Mouse (Mus musculus): ENCODE data around the gene Sytl2. TPM values are rescaled to one million over a fixed set of nuclear protein-coding genes. Genes with fewer than 3 reads are reported as not detected.

Sytl2 gene
- total RNA-seq, 2 experiments from 2014 or later, result 5.8 to 6.0 TPM

Other genes with a start within 250 kb of the Sytl2 start
- gene Picalm, start 172.0 kb upstream of the Sytl2 start, total RNA-seq (2021), result 10 to 100 TPM; 78.3 to 79.6 TPM
- gene Ccdc83, start 36.5 kb upstream of the Sytl2 start, total RNA-seq (2021), result not detected
- under 1 TPM in 1 of 2 experiments, not detected in 1; 0.13 TPM for gene Ccdc89, start 124.3 kb downstream of the Sytl2 start, total RNA-seq (2021)
- 10 to 100 TPM; 12.8 to 15.0 TPM for gene Crebzf, start 140.5 kb downstream of the Sytl2 start, total RNA-seq (2021)
- 10 to 100 TPM; 90.6 to 97.2 TPM for gene Tmem126a, start 155.0 kb downstream of the Sytl2 start, total RNA-seq (2021)
- gene Tmem126b, start 173.7 kb downstream of the Sytl2 start, total RNA-seq (2021), result 10 to 100 TPM; 18.7 to 19.2 TPM
- gene Dlg2, start 174.4 kb downstream of the Sytl2 start, total RNA-seq (2021), result under 1 TPM; 0.05 to 0.75 TPM